Mouse (Mus musculus) gastrocnemius, postnatal 4 days (tissue): Measurements from ENCODE around the gene Slc22a17. TPM values are rescaled to one million over a fixed set of nuclear protein-coding genes. Genes with fewer than 3 reads are reported as not detected.
A peak's percentile ranks its signal among the peaks of the same experiment; 100 is the strongest.

ENCODE experiments used
- DNase-seq, 2 experiments: peaks; one replicate each; pipeline ENCODE4 v3.0.0; 2021 to 2022; ENCODE audit warnings: low spot score in 2 of 2, mixed read lengths in 2 of 2
- total RNA-seq, 2 experiments: library from RNA; stranded (reverse); gene quantifications; 2 replicates each; pipeline ENCODE4 v1.2.3; 2021

Slc22a17 gene
- total RNA-seq, 2 experiments from 2014 or later: 22.5 to 27.5 TPM

DNA sequence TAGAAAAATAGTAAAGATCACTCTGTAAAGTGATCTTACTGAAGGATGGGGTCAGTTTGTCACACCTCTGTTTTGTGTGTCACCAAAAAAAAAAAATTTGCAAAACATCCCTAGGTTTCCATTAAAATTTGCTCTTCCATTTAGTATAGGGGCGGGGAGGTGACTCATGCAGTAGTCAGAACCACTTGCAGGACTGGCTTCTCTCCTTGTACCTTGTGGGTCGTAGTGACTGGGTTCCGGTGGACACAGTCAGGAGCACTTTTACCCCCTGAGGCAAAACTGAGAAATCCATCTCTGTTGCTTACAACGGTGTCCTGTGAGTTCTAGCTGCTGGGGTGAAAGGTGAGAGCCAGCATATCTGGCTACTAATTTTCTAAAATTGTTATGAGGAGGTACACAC is 9.3 kb downstream of the Slc22a17 start:
- no peak for DNase-seq

GRCm38 (mm10) chr14:54900383-54900782 is 12.5 kb downstream of the Slc22a17 start:
- peak in 1 of 2 experiments; percentile 59 for DNase-seq

- DNase-seq: no peak
Measured at GRCm38 (mm10) chr14:54897445-54897844, 15.5 kb downstream of the Slc22a17 start.

- peak; percentile 54 to 73 for DNase-seq
Measured at GRCm38 (mm10) chr14:54894296-54895151, 18.4 kb downstream of the Slc22a17 start.

DNA sequence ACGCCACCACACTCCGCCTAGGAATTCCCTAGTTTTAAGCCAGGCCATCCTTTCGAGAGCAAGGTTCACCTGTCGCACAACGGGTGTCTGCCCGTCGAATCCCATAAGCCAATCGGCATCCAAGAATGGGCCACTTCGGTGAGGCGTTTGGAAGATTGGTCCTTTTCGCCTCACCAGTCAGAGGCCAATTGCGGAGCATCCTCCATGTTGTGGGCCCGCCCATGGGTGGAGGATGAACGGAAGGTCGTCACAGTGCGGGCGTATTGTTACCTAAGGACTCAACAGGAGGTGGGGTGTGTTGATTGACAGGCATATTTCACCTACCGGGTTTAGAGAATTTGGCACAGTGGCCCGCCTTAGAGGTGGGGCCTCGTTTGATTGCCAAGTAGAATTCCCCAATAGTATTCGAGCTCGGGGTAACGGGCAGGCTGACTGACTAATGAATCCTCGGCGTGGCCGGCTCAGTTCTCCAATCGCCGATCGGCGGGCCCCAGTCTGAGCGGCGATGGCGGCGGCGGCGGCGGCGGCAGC is 19.2 kb downstream of the Slc22a17 start:
- peak; percentile 84 to 95 for DNase-seq

- no peak for DNase-seq
Measured at GRCm38 (mm10) chr14:54892200-54892599, 20.7 kb downstream of the Slc22a17 start, which contains the start of gene Pabpn1. Gene Pabpn1 (plus strand): TSS chr14:54892500.

DNA sequence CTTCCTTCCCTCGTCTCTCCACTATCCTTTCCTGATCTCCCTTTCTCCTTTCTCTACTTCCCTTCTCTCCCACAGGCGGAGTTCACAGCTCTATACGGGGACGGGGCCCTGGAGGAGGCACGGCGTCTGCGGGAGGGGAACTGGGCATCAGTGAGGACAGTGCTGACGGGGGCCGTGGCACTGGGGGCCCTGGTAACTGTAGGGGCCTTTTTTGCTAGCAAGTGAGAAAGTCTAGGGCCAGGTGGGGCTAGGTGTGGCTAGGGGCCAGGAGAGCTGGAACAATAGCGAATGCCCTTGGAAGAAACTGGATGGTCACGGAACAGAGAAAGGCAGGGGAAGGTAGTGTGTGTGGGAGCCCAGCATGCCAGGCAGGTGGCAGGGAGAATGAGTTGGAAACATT is 27.6 kb downstream of the Slc22a17 start:
- DNase-seq: no peak

GRCm38 (mm10) chr14:54884022-54884712 is 28.8 kb downstream of the Slc22a17 start:
- DNase-seq: no peak

DNA sequence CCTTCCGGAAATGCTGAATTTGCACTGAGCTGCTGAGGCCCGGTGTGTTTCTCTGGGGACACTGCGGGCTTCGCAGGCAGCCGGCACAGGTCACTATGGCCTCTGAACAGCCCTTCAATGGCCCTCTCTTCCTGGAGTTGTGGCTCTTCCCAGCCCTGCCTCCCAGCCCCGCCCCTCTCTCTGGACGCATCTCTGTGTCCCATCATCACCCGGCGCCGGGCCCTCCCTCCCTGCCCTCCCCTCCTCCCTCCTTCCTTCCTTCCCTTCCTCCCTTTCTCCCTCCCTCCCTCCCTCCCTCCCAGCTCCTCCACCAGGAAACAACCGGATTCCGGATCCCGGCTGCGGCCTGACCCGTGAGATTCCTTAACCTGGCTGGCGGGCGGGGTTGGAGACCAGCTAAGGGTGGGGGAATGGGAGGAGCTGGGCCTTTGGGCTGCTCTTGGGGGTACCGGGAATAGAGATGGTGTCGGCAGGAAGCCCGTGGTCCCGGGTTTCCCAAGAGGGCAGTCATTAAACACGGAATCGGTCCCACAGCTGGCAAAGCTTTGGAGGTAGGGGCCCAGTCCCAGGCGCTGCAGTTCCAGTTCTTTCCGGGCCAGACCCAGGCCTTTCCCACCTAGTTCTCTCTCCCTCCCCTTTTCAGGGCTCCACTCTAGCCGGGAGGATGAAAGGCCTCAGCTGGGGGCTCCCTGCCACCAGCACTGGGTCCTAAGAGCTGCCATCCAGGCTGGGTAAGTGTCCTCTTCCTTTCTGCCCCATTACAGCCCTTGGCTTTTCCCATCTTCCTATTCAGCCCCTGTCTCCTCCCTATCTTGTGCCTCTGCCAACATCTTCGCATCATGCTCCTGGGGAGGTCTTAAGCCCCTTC is 29.5 kb downstream of the Slc22a17 start, which contains the start of the genes Bcl2l2 and Gm20521:
Gene Bcl2l2 (plus strand): TSS at position 224 of the 868 bp plus-strand sequence.
Gene Gm20521 (plus strand): TSS at position 288 of the 868 bp plus-strand sequence.
- peak; percentile 79 to 90 for DNase-seq

GRCm38 (mm10) chr14:54877048-54877715 is 35.8 kb downstream of the Slc22a17 start, which contains the start of gene Ppp1r3e:
Gene Ppp1r3e (minus strand): TSS chr14:54877550.
- peak; percentile 33 to 72 for DNase-seq

GRCm38 (mm10) chr14:54876539-54877047 is 36.3 kb downstream of the Slc22a17 start:
- DNase-seq: peak; percentile 79 to 90

GRCm38 (mm10) chr14:54875844-54876538 is 36.9 kb downstream of the Slc22a17 start:
- DNase-seq: no peak

DNA sequence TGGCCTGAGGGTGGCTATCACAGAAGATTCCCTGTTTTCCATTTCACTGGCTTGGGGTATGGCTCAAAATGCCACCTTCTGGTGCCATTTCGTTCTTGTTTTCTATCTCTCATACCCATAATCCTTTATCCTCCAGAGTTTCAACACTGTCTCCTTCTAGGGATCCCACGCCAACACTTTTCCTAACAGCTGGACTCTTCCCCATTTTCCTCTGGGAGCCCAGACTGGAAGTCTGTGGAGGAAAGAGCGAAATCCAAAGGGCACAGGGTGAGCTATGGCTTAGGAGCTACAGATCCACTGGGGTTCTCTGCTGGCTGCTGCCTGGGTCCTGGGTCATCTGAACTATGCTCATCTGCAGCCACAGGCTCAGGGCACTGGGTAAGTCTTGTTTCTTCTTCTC is 38.8 kb downstream of the Slc22a17 start:
- DNase-seq: no peak

- no peak for DNase-seq
Measured at GRCm38 (mm10) chr14:54870861-54871260, 42.1 kb downstream of the Slc22a17 start, which contains the start of gene Homez. Gene Homez (minus strand): TSS chr14:54870961.

DNA sequence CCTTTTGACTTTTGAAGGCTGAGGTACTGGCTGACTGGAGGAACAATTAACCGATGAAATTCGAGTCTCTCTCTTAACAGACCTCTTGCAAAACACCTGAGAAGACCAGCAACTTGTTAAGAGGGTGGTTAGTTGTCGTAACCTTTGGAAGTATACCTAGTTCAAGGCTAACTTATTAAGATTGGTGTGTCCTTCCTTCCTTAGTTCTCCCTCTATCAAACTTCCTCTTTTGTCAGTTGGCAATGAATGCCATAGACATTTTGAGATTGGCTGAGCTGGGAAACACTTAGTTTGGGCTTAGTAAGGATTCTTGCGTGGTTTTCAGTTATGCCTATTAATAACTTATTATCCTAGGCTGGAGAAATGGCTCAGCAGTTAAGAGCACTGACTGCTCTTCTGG is 44.9 kb downstream of the Slc22a17 start:
- DNase-seq: no peak

DNA sequence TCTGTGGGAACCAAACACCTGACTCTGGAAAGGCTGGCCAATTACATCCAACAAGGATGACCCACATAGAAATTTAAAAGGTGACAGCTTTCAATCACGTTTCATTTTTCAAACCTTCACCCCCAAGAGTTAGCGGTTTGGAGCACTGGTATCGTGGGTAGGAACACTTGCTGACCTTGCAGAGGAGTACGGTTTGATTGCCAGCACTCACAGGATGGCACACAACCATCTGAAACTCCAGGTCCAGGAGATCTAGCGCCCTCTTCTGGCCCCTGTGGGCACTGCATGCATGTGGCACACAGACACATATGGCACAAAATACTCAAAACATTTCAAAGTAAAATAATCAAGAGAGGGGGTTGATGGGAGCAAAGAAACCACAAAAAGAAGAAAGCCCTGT is 46.0 kb downstream of the Slc22a17 start:
- DNase-seq: no peak

GRCm38 (mm10) chr14:54866268-54866667 is 46.7 kb downstream of the Slc22a17 start:
- no peak for DNase-seq

DNA sequence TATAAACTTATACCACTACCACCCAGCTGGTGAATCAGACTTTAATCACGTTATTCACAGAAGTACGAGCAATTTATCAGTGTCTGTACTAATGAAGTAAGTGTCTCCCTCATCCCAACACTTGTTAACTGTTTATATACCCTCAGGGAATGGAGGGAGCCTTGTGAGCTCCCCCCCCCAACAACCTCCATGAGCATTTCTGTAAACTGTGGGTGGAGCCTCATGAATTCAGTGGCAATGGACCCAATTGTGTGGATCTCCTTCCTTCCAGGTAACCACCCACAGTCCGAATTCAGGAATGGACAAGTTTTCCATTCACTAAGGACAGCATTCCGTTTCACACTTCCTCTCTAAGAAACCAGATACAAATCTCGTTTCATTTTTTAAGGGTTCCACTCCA is 47.3 kb downstream of the Slc22a17 start:
- DNase-seq: no peak
